Mouse (Mus musculus) myocyte (in vitro differentiated cells): ENCODE measurements around the gene Pycard.
"Not testable (repeated sequence)": the region's sequence is repeated elsewhere in the genome, so short reads cannot be mapped to it uniquely, and the experiment has no call there.

ENCODE experiments used
- CEBPB ChIP-seq: IDR thresholded peaks from 2 replicates; pipeline ENCODE4 v1.6.1; 2011; ENCODE audit warnings: mild to moderate bottlenecking, moderate library complexity; ENCODE audit not compliant: poor library complexity, insufficient read depth, severe bottlenecking
- E2F4 ChIP-seq: IDR thresholded peaks from one replicate; pipeline ENCODE4 v1.6.1; 2011; ENCODE audit warnings: mild to moderate bottlenecking, control low read depth, moderate library complexity; ENCODE audit not compliant: insufficient read depth
- POLR2A ChIP-seq: IDR thresholded peaks from one replicate; pipeline ENCODE4 v1.6.1; 2011; ENCODE audit warnings: low read depth, mild to moderate bottlenecking, control low read depth, moderate library complexity; ENCODE audit not compliant: insufficient read length
- POLR2AphosphoS2 ChIP-seq: IDR thresholded peaks from one replicate; pipeline ENCODE4 v1.6.1; 2011; ENCODE audit warnings: low read depth, control low read depth; ENCODE audit not compliant: insufficient read length
- SRF ChIP-seq: IDR thresholded peaks from one replicate; pipeline ENCODE4 v1.6.1; 2011; ENCODE audit warnings: low read depth; ENCODE audit not compliant: control insufficient read depth, insufficient read length
- TCF12 ChIP-seq: IDR thresholded peaks from one replicate; pipeline ENCODE4 v1.6.1; 2011; ENCODE audit warnings: mild to moderate bottlenecking, control low read depth; ENCODE audit not compliant: poor library complexity, insufficient read depth, severe bottlenecking
- USF1 ChIP-seq: IDR thresholded peaks from one replicate; pipeline ENCODE4 v1.6.1; 2011; ENCODE audit warnings: low read depth, mild to moderate bottlenecking, control low read depth, moderate library complexity

DNA sequence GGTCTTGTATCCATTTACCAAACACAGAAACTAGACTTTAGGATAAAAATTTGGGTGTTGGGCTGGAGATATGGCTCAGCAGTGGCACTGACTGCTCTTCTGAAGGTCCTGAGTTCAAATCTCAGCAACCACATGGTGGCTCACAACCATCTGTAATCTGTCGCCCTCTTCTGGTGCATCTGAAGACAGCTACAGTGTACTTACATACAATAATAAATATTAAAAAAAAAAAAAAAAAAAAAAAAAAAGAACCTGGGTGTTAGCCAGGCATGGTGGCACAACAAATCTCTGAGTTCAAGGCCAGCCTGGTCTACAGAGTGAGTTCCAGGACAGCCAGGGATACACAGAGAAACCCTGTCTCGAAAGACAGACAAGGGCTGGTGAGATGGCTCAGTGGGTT, 51.6 kb downstream of the Pycard start:
- not testable (repeated sequence) for TF ChIP-seq E2F4, POLR2A, TCF12, POLR2AphosphoS2, SRF, USF1, CEBPB
